Mouse (Mus musculus): ENCODE measurements around the gene Ajm1. TPM values are rescaled to one million over a fixed set of nuclear protein-coding genes. Genes with fewer than 3 reads are reported as not detected.
A peak's percentile ranks its signal among the peaks of the same experiment; 100 is the strongest.

Gene Ajm1
- polyA plus RNA-seq, 1 experiment from 2014 or later, result 0.08 TPM

DNA sequence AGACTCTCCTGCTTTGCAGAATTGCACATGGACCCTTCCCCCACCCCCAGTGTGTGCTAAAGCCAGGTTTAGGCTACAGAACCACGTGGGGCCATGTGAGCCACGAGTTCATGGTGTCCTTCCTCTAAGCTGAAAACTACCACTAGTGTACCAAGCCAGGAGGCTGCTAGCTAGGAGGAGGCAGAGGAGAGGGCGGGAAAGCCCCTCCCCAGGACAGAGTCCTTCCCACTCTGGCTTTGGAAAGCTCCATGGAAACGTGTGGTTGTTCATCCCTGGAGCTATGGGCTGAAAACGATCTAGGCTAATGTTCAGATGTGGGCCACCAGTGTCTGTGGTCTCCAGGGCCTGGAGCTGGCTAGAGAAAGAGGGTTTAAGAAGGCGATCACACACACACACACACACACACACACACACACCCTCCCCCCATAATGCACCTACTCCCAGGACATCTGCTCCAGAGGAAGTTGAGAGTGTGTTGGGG, 896 bp downstream of the Ajm1 start:
- H3K36me3 ChIP-seq, result peaks cover 33% of the 10 kb centered on the region
- no peak for DNase-seq (ENCODE audit: low spot score)
- peaks cover 68% of the 10 kb centered on the region for H3K4me1 ChIP-seq
- 51% methylated on average over 6 of the region's 6 CpGs for WGBS
- H3K4me3 ChIP-seq, result no peak overlapping the region
- H3K27ac ChIP-seq, result no peak overlapping the region
- peaks cover 59% of the 10 kb centered on the region for H3K27me3 ChIP-seq (ENCODE audit: low read depth, poor library complexity, severe bottlenecking)
- no peaks in the 10 kb centered on the region for H3K9me3 ChIP-seq (replicated peaks)

- peaks cover 25% of the 10 kb centered on the region for H3K36me3 ChIP-seq
- peaks cover 62% of the 10 kb centered on the region for H3K27me3 ChIP-seq (ENCODE audit: low read depth, poor library complexity, severe bottlenecking)
- 5% methylated on average over 27 of the region's 27 CpGs for WGBS
- H3K9me3 ChIP-seq (replicated peaks), result no peaks in the 10 kb centered on the region
- peak; percentile 64 for DNase-seq (ENCODE audit: low spot score)
- H3K27ac ChIP-seq, result no peak overlapping the region
- H3K4me3 ChIP-seq, result peak overlapping the region; percentile 44
- H3K4me1 ChIP-seq, result peaks cover 76% of the 10 kb centered on the region
These were observed 1.7 kb downstream of the Ajm1 start for GRCm38 (mm10) chr2:25579737-25580460.

DNA sequence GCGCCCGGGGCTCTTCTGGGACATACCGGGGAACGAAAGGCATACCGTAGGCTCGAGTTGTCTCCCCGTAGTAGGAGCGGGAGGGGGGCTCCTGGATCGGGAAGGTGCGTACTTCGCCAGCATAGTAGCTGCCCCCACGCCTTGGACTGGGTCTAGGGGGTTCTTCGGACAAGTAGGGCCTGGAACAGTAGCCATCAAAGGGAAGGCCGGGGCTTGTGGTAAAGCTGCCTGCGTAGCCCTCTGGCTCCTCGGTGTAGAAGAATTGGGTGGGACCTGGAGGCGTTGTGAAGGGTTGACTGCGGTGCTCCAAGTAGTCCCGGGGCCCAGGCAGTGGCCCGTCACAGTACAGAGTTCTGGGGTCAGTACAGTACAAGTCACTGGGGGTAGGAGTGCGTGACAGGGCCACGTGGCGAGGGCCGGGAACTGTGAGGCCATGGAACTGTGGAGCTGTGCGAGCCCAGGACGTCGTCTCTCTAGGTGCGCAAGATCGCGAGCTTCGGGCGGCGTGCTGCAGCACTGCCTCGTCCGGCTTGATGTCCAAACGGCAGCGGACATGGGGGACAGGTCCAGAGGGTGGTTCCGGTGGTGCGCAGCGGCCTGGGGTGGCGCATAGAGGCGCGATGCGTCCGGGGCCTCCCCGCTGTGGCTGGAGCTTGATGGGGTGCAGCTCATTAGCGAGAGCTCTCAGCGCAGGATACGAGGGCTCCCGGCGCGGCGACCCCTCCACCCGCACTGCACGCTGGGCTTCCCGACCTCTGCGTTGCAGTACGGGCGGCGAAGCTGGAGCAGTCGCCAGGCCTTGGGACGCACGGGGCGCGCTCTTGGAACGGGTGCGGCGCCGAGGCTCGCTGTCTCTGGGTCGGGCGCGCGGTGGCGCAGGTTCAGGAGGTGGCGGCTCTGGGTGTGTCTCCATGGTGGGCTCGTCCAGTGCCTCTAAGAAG, 2.5 kb downstream of the Ajm1 start:
- no peaks in the 10 kb centered on the region for H3K9me3 ChIP-seq (replicated peaks)
- 6% methylated on average over 77 of the region's 77 CpGs for WGBS
- peak overlapping the region; percentile 44 for H3K4me3 ChIP-seq
- H3K27ac ChIP-seq, result peak overlapping the region; percentile 33; the same call in 1 of the 2 replicates
- H3K36me3 ChIP-seq, result peaks cover 17% of the 10 kb centered on the region
- peaks cover 79% of the 10 kb centered on the region for H3K4me1 ChIP-seq
- peak; percentile 68 for DNase-seq (ENCODE audit: low spot score)
- H3K27me3 ChIP-seq (ENCODE audit: low read depth, poor library complexity, severe bottlenecking), result peaks cover 62% of the 10 kb centered on the region

GRCm38 (mm10) chr2:25577951-25578795, 3.4 kb downstream of the Ajm1 start:
- H3K36me3 ChIP-seq, result peaks cover 10% of the 10 kb centered on the region

DNA sequence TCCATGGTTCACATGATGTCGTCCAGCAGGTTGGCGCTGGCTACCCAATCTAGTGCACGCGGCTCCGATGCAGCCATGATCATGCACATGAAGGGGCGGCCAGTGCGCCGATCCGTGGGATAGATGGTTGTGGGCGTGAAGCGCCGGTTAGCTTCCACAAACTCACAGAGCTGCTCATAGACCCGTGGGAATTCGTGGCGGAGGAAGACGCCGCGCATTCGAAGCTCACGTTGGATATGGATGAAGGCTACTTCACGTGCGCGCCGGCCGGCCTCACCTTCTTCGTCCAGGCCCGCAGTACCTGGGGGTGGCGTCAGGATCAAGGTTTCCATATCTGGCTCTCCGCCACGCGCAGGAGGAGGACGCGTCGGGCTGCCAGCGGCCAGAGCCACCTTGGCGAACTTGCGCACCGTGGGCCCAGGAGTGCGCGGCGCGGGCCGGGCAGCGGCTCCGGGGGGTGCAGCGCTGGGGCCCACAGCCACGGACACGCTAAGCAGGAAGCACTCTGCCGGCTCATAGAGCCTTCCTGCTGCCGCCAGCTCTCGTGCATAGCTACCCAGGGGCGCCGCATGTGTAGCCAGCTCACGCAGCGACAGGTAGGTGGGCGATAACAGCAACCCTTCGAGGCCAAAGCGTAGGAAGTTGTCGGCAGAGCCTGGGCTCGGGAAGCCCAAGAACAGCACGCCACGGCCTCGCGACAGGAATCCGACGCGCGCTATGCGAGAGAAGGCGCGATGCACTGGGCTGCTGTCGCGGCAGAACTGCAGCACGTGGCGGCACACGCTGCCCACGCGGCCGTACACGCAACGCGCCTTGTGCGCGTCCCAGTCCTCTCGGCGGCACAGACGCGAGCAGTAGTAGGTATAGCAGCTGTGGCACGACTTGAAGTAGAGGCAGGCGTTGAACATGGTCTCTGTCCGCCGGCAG, 4.3 kb downstream of the Ajm1 start:
- H3K9me3 ChIP-seq (replicated peaks), result no peaks in the 10 kb centered on the region
- DNase-seq (ENCODE audit: low spot score), result peak; percentile 45
- peaks cover 76% of the 10 kb centered on the region for H3K4me1 ChIP-seq
- H3K36me3 ChIP-seq, result peaks cover 11% of the 10 kb centered on the region
- H3K27me3 ChIP-seq (ENCODE audit: low read depth, poor library complexity, severe bottlenecking), result peaks cover 62% of the 10 kb centered on the region
- H3K27ac ChIP-seq, result peak overlapping the region; percentile 67
- H3K4me3 ChIP-seq, result peak overlapping the region; percentile 44
- WGBS, result 15% methylated on average over 92 of the region's 92 CpGs

More at GRCm38 (mm10) chr2:25577951-25578795, 3.4 kb downstream of the Ajm1 start:
- DNase-seq (ENCODE audit: low spot score), result peak; percentile 71
- H3K9me3 ChIP-seq (replicated peaks), result no peaks in the 10 kb centered on the region
- peak overlapping the region; percentile 44 for H3K4me3 ChIP-seq
- 5% methylated on average over 75 of the region's 75 CpGs for WGBS
- H3K27ac ChIP-seq, result peak overlapping the region; percentile 67
- peaks cover 62% of the 10 kb centered on the region for H3K27me3 ChIP-seq (ENCODE audit: low read depth, poor library complexity, severe bottlenecking)
- H3K4me1 ChIP-seq, result peaks cover 83% of the 10 kb centered on the region

- Histone ChIP-seq H3K27me3 (ENCODE audit: low read depth, poor library complexity, severe bottlenecking) (peaks cover 59% of the 10 kb centered on the region), H3K9me3 (replicated peaks) (no peaks in the 10 kb centered on the region), H3K36me3 (peaks cover 20% of the 10 kb centered on the region), H3K27ac (peak overlapping the region; percentile 93; the same call in 1 of the 2 replicates), H3K4me1 (peaks cover 70% of the 10 kb centered on the region), H3K4me3 (peak overlapping the region; percentile 70; the same call in 1 of the 2 replicates)
- DNase-seq (ENCODE audit: low spot score), result no peak
- WGBS, result 72% methylated on average over 16 of the region's 16 CpGs
These were observed 5.3 kb downstream of the Ajm1 start for GRCm38 (mm10) chr2:25576028-25576850.

DNA sequence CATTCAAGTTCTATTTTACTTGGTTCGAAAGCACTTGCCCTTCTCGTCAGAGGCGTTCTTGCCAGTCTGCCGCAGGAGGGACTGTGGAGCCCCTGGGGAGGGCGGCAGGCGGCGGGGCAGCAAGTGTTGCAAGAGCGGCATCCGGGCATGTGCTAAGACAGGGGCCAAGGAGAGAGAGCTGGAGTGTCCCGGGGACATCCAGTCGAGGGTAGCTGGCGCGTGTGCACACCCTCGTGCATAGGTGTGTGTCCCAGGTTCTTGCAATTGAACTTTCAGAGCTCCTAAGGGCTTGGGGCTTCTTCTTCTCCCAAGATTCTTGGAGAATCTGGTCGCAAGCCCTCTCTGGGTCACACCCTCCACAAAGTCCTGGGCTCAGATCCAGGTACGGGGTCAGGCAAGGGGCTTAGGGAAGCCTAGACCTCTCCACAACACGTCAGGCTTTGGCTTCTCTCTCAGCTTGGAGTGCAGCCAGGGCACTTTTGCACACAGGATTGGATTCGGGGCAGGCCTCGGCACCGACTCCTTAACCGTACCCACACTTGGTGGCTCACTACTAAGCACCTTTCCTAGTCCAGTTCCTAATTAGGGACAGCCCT, 6.0 kb downstream of the Ajm1 start:
- peak overlapping the region; percentile 93 for H3K27ac ChIP-seq
- peak; percentile 77 for DNase-seq (ENCODE audit: low spot score)
- no peaks in the 10 kb centered on the region for H3K9me3 ChIP-seq (replicated peaks)
- H3K4me1 ChIP-seq, result peaks cover 65% of the 10 kb centered on the region
- 19% methylated on average over 21 of the region's 21 CpGs for WGBS
- peak overlapping the region; percentile 70 for H3K4me3 ChIP-seq
- peaks cover 27% of the 10 kb centered on the region for H3K36me3 ChIP-seq
- peaks cover 52% of the 10 kb centered on the region for H3K27me3 ChIP-seq (ENCODE audit: low read depth, poor library complexity, severe bottlenecking)

DNA sequence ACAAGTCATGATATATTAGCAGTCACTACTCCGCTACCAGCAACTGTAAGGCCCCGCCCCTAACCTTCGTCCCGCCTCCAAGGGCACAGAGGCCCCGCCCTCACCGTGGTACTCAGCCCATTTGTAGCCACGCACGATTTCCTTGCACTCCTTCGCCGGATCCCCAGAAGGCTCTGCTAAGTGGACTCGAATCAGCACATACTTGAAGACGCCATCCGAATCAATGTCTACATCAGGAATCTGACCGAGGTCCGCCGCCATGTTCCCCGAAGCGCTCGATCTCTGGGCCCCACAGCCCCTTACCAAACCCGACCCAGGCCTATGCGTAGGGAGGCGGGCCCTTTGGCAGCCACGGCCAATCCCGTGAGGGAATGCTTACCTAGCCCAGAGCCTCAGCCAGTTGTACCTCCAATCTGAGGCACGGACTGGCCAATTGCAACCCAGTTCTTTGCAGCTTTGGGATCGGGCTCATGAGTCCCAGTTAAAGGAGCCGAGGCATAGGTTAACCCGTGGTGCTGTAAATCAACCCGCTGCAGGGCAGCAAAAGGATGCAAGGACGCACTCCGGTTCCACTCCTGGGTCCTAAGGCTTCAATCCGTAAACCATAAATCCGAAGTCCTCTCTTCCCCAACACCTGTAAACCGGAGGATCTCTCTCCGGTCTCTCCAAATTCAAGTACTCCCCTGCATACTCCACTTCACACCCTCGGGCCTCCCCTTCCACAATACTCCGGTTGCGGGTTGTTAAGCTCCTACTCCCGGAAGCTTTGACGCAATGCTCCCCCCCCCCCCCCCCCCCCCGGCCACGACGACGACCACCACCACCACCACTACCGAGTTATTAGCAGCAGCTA, 6.8 kb downstream of the Ajm1 start, which contains the start of the genes Mamdc4 and Phpt1:
Mamdc4 (minus strand) TSS at position 267 of the 853 bp plus-strand sequence.
Phpt1 (minus strand) TSS at position 646 of the 853 bp plus-strand sequence.
- no peaks in the 10 kb centered on the region for H3K9me3 ChIP-seq (replicated peaks)
- H3K27ac ChIP-seq, result peak within 1 kb of the TSS; percentile 93
- H3K36me3 ChIP-seq, result peaks cover 35% of the 10 kb centered on the region
- WGBS, result 1% methylated on average over 44 of the region's 45 CpGs
- peaks cover 61% of the 10 kb centered on the region for H3K4me1 ChIP-seq
- peak within 1 kb of the TSS; percentile 70 for H3K4me3 ChIP-seq
- peaks cover 45% of the 10 kb centered on the region for H3K27me3 ChIP-seq (ENCODE audit: low read depth, poor library complexity, severe bottlenecking)
- DNase-seq (ENCODE audit: low spot score), result peak; percentile 94

DNA sequence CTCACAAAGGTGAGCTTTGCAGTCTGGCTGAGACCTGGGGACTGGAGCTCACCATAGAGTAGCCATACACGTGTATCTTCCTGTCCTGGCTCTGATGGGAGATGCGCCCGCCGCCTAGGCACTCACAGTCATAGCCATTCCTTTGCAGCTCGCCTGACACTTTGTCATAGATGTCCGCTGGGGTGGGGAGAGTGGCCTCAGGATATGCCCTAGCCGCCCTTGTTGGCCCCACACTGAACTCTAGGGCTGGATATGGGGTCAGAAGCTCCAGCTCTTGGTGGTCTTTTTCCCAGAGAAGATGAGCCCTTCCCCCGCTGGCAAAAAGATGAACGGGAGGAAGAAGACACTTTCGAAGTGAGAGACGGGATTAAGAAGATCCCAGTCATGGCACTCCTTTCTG, 7.4 kb downstream of the Ajm1 start:
- Histone ChIP-seq H3K4me3 (peak overlapping the region; percentile 70), H3K27me3 (ENCODE audit: low read depth, poor library complexity, severe bottlenecking) (peaks cover 38% of the 10 kb centered on the region), H3K36me3 (peaks cover 41% of the 10 kb centered on the region), H3K4me1 (peaks cover 55% of the 10 kb centered on the region), H3K9me3 (replicated peaks) (no peaks in the 10 kb centered on the region), H3K27ac (peak overlapping the region; percentile 93)
- 15% methylated on average over 11 of the region's 11 CpGs for WGBS
- DNase-seq (ENCODE audit: low spot score), result no peak

- peaks cover 52% of the 10 kb centered on the region for H3K36me3 ChIP-seq
- peaks cover 44% of the 10 kb centered on the region for H3K4me1 ChIP-seq
- no peak for DNase-seq (ENCODE audit: low spot score)
- no peaks in the 10 kb centered on the region for H3K9me3 ChIP-seq (replicated peaks)
- 84% methylated on average over 2 of the region's 2 CpGs for WGBS
- peaks cover 27% of the 10 kb centered on the region for H3K27me3 ChIP-seq (ENCODE audit: low read depth, poor library complexity, severe bottlenecking)
- H3K4me3 ChIP-seq, result peak overlapping the region; percentile 70; the same call in 1 of the 2 replicates
- no peak overlapping the region for H3K27ac ChIP-seq
These were observed 8.5 kb downstream of the Ajm1 start for GRCm38 (mm10) chr2:25573068-25573467.

Measured in limb, embryonic 10.5 days (tissue).